Mouse (Mus musculus): Measurements from ENCODE around the gene Hoxd1.

DNA sequence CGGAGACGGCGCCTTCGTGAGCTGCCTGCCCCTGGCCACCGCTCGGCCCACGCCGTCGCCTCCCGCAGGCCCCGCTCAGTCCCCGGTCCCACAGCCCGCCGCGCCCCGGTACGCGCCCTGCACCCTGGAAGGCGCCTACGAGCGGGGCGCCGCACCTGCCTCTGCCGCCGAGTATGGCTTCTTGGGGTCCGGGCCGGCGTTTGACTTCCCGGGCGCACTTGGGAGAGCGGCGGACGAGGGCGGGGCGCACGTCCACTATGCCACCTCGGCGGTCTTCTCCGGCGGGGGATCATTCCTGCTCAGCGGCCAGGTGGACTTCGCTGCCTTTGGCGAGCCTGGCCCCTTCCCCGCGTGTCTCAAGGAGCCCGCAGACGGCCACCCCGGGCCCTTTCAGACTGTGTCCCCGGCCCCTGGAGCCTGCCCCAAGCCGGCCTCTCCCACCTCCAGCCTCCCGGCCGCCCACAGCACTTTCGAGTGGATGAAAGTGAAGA, 510 bp downstream of the Hoxd1 start:
- TF ChIP-seq CTCF (IDR thresholded peaks at IDR 0.05; ENCODE audit: borderline replicate concordance, extremely low read depth, insufficient read depth, insufficient read length) (no peak), POLR2A (IDR thresholded peaks at IDR 0.05; ENCODE audit: borderline replicate concordance, extremely low read depth, insufficient read depth, insufficient read length, poor library complexity, severe bottlenecking) (no peak)

Data from brain, embryonic 14.5 days (tissue).